Comparison of ENCODE assay signal across 17 mouse cellular contexts in genomic region chr16:30047421-30047831, GRCm38 (mm10). TPM values are rescaled to one million over a fixed set of nuclear protein-coding genes. Genes with fewer than 3 reads are reported as not detected.
A peak's percentile ranks its signal among the peaks of the same experiment; 100 is the strongest.
DNase-seq lines count a peak whose midpoint lies in the region; ATAC-seq and TF ChIP-seq lines count a peak whose summit lies in the region.
"Had no signal": no experiment of that assay in that cellular context is flagged by ENCODE, and none has a peak within 500 bp of the region (broad histone marks: within the 10 kb centered on the region; RNA-seq: fewer than 3 reads in every experiment).

No protein-coding gene starts in this region.

- no peaks in the 10 kb centered on the region for H3K27me3 ChIP-seq in heart, embryonic 12.5 days (replicated peaks)
- H3K27me3 ChIP-seq in small intestine, adult 2 months (ENCODE audit: control insufficient read depth, insufficient read depth, low read length): no peaks in the 10 kb centered on the region
- H3K27me3 ChIP-seq in midbrain, embryonic 14.5 days (ENCODE audit: control insufficient read depth, insufficient read depth, low read length): peaks cover 8% of the 10 kb centered on the region
- H3K27me3 ChIP-seq: embryonic facial prominence, embryonic 15.5 days; forebrain, embryonic 15.5 days had no signal

- DNase-seq in heart, postnatal 4 days: no peak
- DNase-seq in ES-CJ7 (ENCODE audit: low read depth, low spot score): peak; percentile 78
- DNase-seq in heart, postnatal 10 days: peak; percentile 36 to 46
- DNase-seq in adrenal gland, adult (ENCODE audit: inconsistent age in 2 of 2, low spot score in 1 of 2): no peak
- no peak for DNase-seq in midbrain, embryonic 14.5 days
- DNase-seq: adrenal gland, adult 8-10 months; cerebellum, postnatal 14 days; layer of hippocampus, adult 9-11 months; retina, postnatal 1 day; thymus, adult 2 months had no signal

- no peak overlapping the region for H3K9ac ChIP-seq in heart, embryonic 12.5 days
- H3K9ac ChIP-seq in midbrain, embryonic 14.5 days (replicated peaks; ENCODE audit: low read length): no peak overlapping the region
- H3K9ac ChIP-seq: embryonic facial prominence, embryonic 15.5 days; forebrain, embryonic 15.5 days; neural tube, embryonic 13.5 days had no signal

- H3K4me3 ChIP-seq in heart, embryonic 12.5 days: no peak overlapping the region
- no peak overlapping the region for H3K4me3 ChIP-seq in small intestine, adult 2 months (ENCODE audit: low read depth, low read length)
- no peak overlapping the region for H3K4me3 ChIP-seq in midbrain, embryonic 14.5 days (replicated peaks; ENCODE audit: low read depth, low read length)
- H3K4me3 ChIP-seq: embryonic facial prominence, embryonic 15.5 days; forebrain, embryonic 15.5 days; hindbrain, embryonic 10.5 days; neural tube, embryonic 13.5 days had no signal

- H3K36me3 ChIP-seq in heart, embryonic 12.5 days: no peaks in the 10 kb centered on the region
- H3K36me3 ChIP-seq in small intestine, adult 2 months (ENCODE audit: control insufficient read depth, insufficient read depth, low read length): no peaks in the 10 kb centered on the region
- no peaks in the 10 kb centered on the region for H3K36me3 ChIP-seq in midbrain, embryonic 14.5 days (ENCODE audit: control insufficient read depth, insufficient read depth, low read length)
- H3K36me3 ChIP-seq: embryonic facial prominence, embryonic 15.5 days; forebrain, embryonic 15.5 days; hindbrain, embryonic 10.5 days; neural tube, embryonic 13.5 days had no signal

- WGBS in heart, embryonic 12.5 days: 36% methylated on average over 11 of the region's 11 CpGs
- 16% methylated on average over 11 of the region's 11 CpGs for WGBS in small intestine, adult 2 months
- 52% methylated on average over 11 of the region's 11 CpGs for WGBS in midbrain, embryonic 14.5 days

- H3K4me2 ChIP-seq in heart, embryonic 12.5 days: peak overlapping the region; percentile 30
- no peak overlapping the region for H3K4me2 ChIP-seq in midbrain, embryonic 14.5 days (ENCODE audit: low read length)
- H3K4me2 ChIP-seq: embryonic facial prominence, embryonic 15.5 days; forebrain, embryonic 15.5 days; neural tube, embryonic 13.5 days had no signal

- no peak for TF ChIP-seq CTCF in small intestine, adult 2 months (IDR thresholded peaks at IDR 0.05; ENCODE audit: extremely low read depth, insufficient read length, insufficient replicate concordance, low read depth, low read length)

- H3K27ac ChIP-seq in heart, embryonic 12.5 days (ENCODE audit: poor library complexity, severe bottlenecking): no peak overlapping the region
- H3K27ac ChIP-seq in small intestine, adult 2 months (ENCODE audit: insufficient read depth, low read depth, low read length): peak overlapping the region; percentile 58
- no peak overlapping the region for H3K27ac ChIP-seq in midbrain, embryonic 14.5 days (replicated peaks; ENCODE audit: low read depth, low read length)
- H3K27ac ChIP-seq: embryonic facial prominence, embryonic 15.5 days; forebrain, embryonic 15.5 days; hindbrain, embryonic 10.5 days; neural tube, embryonic 13.5 days had no signal

- H3K4me1 ChIP-seq in heart, embryonic 12.5 days (replicated peaks): peaks cover 2% of the 10 kb centered on the region
- H3K4me1 ChIP-seq in small intestine, adult 2 months (ENCODE audit: control insufficient read depth, insufficient read depth, insufficient read length, low read length): peaks cover 41% of the 10 kb centered on the region; the same call in 1 of the 2 replicates
- no peaks in the 10 kb centered on the region for H3K4me1 ChIP-seq in midbrain, embryonic 14.5 days (ENCODE audit: control insufficient read depth, insufficient read depth, low read length)
- H3K4me1 ChIP-seq: forebrain, embryonic 15.5 days; neural tube, embryonic 13.5 days had no signal

- no peak for TF ChIP-seq POLR2A in small intestine, adult 2 months (IDR thresholded peaks at IDR 0.05; ENCODE audit: low read depth, low read length)

- ATAC-seq in heart, embryonic 12.5 days (ENCODE audit: insufficient number of reproducible peaks, low FRiP score): peak; percentile 39; the same call in 1 of the 2 replicates
- no peak for ATAC-seq in midbrain, embryonic 14.5 days (ENCODE audit: low FRiP score, low TSS enrichment)
- ATAC-seq: forebrain, embryonic 15.5 days; midbrain, embryonic 16.5 days had no signal

- intact Hi-C loops in heart, postnatal 10 days (cut with DNase I): no loop called here

- no peaks in the 10 kb centered on the region for H3K9me3 ChIP-seq in heart, embryonic 12.5 days (replicated peaks)
- no peaks in the 10 kb centered on the region for H3K9me3 ChIP-seq in midbrain, embryonic 14.5 days (ENCODE audit: control insufficient read depth, low read length)
- H3K9me3 ChIP-seq: embryonic facial prominence, embryonic 15.5 days; forebrain, embryonic 15.5 days; hindbrain, embryonic 10.5 days; neural tube, embryonic 13.5 days had no signal

RNA-seq across cellular contexts. Expression of gene Hes1, which starts 16.8 kb away (rescaled TPM):
- 32.7 and 34.7 TPM in 2 replicates for polyA plus RNA-seq in heart, embryonic 12.5 days (2016; fragmentation: Nextera tagmentation; extraction: Ambion mirVana)
- 10 to 100 TPM; 44.5 to 54.4 TPM for total RNA-seq in heart, postnatal 4 days (2021)
- total RNA-seq in heart, postnatal 10 days (2021): 10 to 100 TPM; 49.0 to 58.4 TPM
- polyA plus RNA-seq in small intestine, adult 2 months (2012; rRNA removed): 135 and 295 TPM in 2 replicates
- 11.3 and 12.7 TPM in 2 replicates for polyA plus RNA-seq in midbrain, embryonic 14.5 days (2014; fragmentation: Nextera tagmentation; extraction: Ambion mirVana)

Comparison
In these comparisons a context has a peak if more than half of its experiments do, and no peak if none do; other contexts are left out.
1. DNase-seq: peak in ES-CJ7 (single experiment) and heart, postnatal 10 days (2 of 2); none in heart, postnatal 4 days (single experiment), adrenal gland, adult (0 of 2) and midbrain, embryonic 14.5 days (single experiment).